8 mouse cellular contexts compared by ENCODE assay signal in the genomic region with DNA sequence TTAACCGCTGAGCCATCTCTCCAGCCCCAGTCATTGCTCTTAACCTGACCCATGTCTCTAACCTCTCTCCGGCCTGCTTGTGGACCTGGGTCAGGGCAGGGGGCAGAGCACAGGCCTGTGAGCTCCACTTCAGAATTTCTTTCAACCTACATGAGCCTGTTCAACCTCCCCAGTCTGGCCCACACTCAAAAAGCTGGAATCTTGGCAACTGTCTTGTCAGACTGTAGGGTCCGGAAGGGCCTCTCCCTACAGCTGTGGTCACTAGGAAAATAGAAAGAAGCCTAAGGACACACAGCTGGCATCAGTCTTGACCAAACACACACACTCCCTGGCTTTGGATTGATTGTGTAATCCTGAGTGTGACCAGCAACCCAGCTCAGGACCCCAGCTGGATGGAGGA. TPM values are rescaled to one million over a fixed set of nuclear protein-coding genes. Genes with fewer than 3 reads are reported as not detected.
DNase-seq lines count a peak whose midpoint lies in the region; ATAC-seq and TF ChIP-seq lines count a peak whose summit lies in the region.
"Not testable (repeated sequence)": the region's sequence is repeated elsewhere in the genome, so short reads cannot be mapped to it uniquely, and the experiment has no call there.

No protein-coding gene starts in this region.

- peak overlapping the region; percentile 59 for H3K4me3 ChIP-seq in G1E (ENCODE audit: low read depth, low read length)
- not testable (repeated sequence) for H3K4me3 ChIP-seq in stomach, postnatal 0 days (ENCODE audit: low read depth, low read length)

- ATAC-seq in G1E (ENCODE audit: extremely low read depth, insufficient number of reproducible peaks, low FRiP score, poor library complexity, severe bottlenecking); stomach, postnatal 0 days (ENCODE audit: low FRiP score, low TSS enrichment): not testable (repeated sequence)

- TF ChIP-seq CTCF in G1E (IDR thresholded peaks at IDR 0.05; ENCODE audit: low read depth, low read length); stomach, postnatal 0 days (IDR thresholded peaks at IDR 0.05; ENCODE audit: low read depth): not testable (repeated sequence)

- not testable (repeated sequence) for H3K9me3 ChIP-seq in G1E (replicated peaks); stomach, postnatal 0 days (ENCODE audit: control insufficient read depth, low read length)

- not testable (repeated sequence) for H3K4me2 ChIP-seq in stomach, postnatal 0 days (replicated peaks; ENCODE audit: low read depth)

- peaks cover 71% of the 10 kb centered on the region for H3K4me1 ChIP-seq in G1E (ENCODE audit: insufficient read depth, low read depth, low read length)
- H3K4me1 ChIP-seq in stomach, postnatal 0 days (replicated peaks; ENCODE audit: control insufficient read depth, insufficient read depth) = not testable (repeated sequence)

- not testable (repeated sequence) for H3K27ac ChIP-seq in stomach, postnatal 0 days (replicated peaks)

- TF ChIP-seq EP300 in stomach, postnatal 0 days (optimal IDR thresholded peaks at IDR 0.05) = not testable (repeated sequence)

- not testable (repeated sequence) for H3K27me3 ChIP-seq in G1E (ENCODE audit: insufficient read depth, low read length); stomach, postnatal 0 days (ENCODE audit: control insufficient read depth, insufficient read depth, low read length)

- 64% methylated on average over 3 of the region's 3 CpGs for WGBS in stomach, postnatal 0 days

- H3K36me3 ChIP-seq in G1E (replicated peaks) = peaks cover 37% of the 10 kb centered on the region
- not testable (repeated sequence) for H3K36me3 ChIP-seq in stomach, postnatal 0 days (ENCODE audit: control insufficient read depth, insufficient read depth, low read length)

- not testable (repeated sequence) for DNase-seq in G1E (ENCODE audit: low spot score)
- DNase-seq in gastrocnemius, adult 8-10 months (ENCODE audit: low spot score in 2 of 2) = peak; percentile 44 to 56
- peak; percentile 90 to 91 for DNase-seq in heart, adult 9 months (ENCODE audit: low spot score in 2 of 2)
- peak; percentile 69 for DNase-seq in kidney, adult 18-20 months
- peak; percentile 76 to 78 for DNase-seq in kidney, postnatal 36 days
- peak; percentile 77 to 86 for DNase-seq in lung, adult 18-20 months
- DNase-seq in lung, postnatal 36 days = peak; percentile 87
- DNase-seq in stomach, postnatal 0 days (ENCODE audit: low spot score) = peak; percentile 39

- not testable (repeated sequence) for H3K9ac ChIP-seq in stomach, postnatal 0 days (ENCODE audit: low read length)

RNA-seq across cellular contexts. Expression of gene Selenbp1, which starts 2.5 kb away (rescaled TPM):
- total RNA-seq in G1E (2014; fragmentation: Nextera tagmentation) = 110 and 119 TPM in 2 replicates
- total RNA-seq in G1E (2017) = 367 and 434 TPM in 2 replicates
- polyA plus RNA-seq in G1E (2012) = 39.8 and 133 TPM in 2 replicates
- total RNA-seq in gastrocnemius, adult 8-10 months (2022) = 10 to 100 TPM; 10.2 to 21.5 (median 17.0) TPM
- 65.9 and 71.9 TPM in 2 replicates for polyA plus RNA-seq in stomach, postnatal 0 days (2015; fragmentation: Nextera tagmentation; extraction: Ambion mirVana)

RNA-seq across cellular contexts. Expression of gene Rfx5, which starts 18.5 kb away (rescaled TPM):
- total RNA-seq in G1E (2014; fragmentation: Nextera tagmentation) (27.8 and 36.2 TPM in 2 replicates), G1E (2017) (21.8 and 24.3 TPM in 2 replicates)
- polyA plus RNA-seq in G1E (2012) = 9.6 and 11.7 TPM in 2 replicates
- 1 to 10 TPM; 4.5 to 8.4 (median 6.1) TPM for total RNA-seq in gastrocnemius, adult 8-10 months (2022)
- 3.0 and 3.2 TPM in 2 replicates for polyA plus RNA-seq in stomach, postnatal 0 days (2015; fragmentation: Nextera tagmentation; extraction: Ambion mirVana)

RNA-seq across cellular contexts. Expression of gene Pi4kb, which starts 39.2 kb away (rescaled TPM):
- total RNA-seq in G1E (2014; fragmentation: Nextera tagmentation) (39.8 and 70.6 TPM in 2 replicates), G1E (2017) (36.8 and 37.4 TPM in 2 replicates)
- polyA plus RNA-seq in G1E (2012) = 11.7 and 11.8 TPM in 2 replicates
- 10 to 100 TPM; 16.7 to 22.2 (median 20.2) TPM for total RNA-seq in gastrocnemius, adult 8-10 months (2022)
- 10.0 and 11.2 TPM in 2 replicates for polyA plus RNA-seq in stomach, postnatal 0 days (2015; fragmentation: Nextera tagmentation; extraction: Ambion mirVana)

RNA-seq across cellular contexts. Expression of gene Psmb4, which starts 48.6 kb away (rescaled TPM):
- total RNA-seq in G1E (2014; fragmentation: Nextera tagmentation) (185 and 255 TPM in 2 replicates), G1E (2017) (408 and 449 TPM in 2 replicates)
- polyA plus RNA-seq in G1E (2012) = 273 and 326 TPM in 2 replicates
- total RNA-seq in gastrocnemius, adult 8-10 months (2022) = 100 to 1,000 TPM; 206 to 227 (median 221) TPM
- 243 and 251 TPM in 2 replicates for polyA plus RNA-seq in stomach, postnatal 0 days (2015; fragmentation: Nextera tagmentation; extraction: Ambion mirVana)

Comparison
In these comparisons a context has a peak if more than half of its experiments do, and no peak if none do; other contexts are left out.
1. RNA of gene Selenbp1, which starts 2.5 kb away (total RNA-seq): 110 to 434 TPM in G1E; 10.2 to 21.5 TPM in gastrocnemius, adult 8-10 months; every median in the first group is over 4 times any median in the second.